In the genomic region with DNA sequence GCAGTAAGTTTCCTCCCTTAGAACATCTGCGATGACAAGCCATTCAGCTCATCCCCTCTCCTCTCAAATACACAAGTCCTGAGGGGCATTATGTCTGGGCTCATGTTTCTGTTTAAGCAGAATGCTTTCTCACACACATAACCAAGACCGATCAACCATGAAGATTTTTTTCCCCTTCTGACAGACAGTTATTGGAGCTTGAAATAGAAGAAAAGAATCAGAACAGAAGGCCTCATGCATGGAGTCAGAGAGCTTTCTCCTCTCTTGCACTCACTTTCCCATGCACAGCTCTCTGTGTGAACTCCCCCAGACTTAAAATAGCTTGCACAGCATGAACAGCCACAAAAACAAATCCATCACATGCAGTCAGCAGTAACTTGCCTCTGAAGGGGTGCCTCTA, we compare ENCODE assay signal across 11 mouse cellular contexts.
DNase-seq lines count a peak whose midpoint lies in the region; ATAC-seq and TF ChIP-seq lines count a peak whose summit lies in the region.
"Had no signal": no experiment of that assay in that cellular context is flagged by ENCODE, and none has a peak within 500 bp of the region (broad histone marks: within the 10 kb centered on the region; RNA-seq: fewer than 3 reads in every experiment).

No protein-coding gene starts in this region.

- no peak for TF ChIP-seq CTCF in kidney, postnatal 0 days (IDR thresholded peaks at IDR 0.05; ENCODE audit: low read depth)
- TF ChIP-seq CTCF in hindbrain, postnatal 0 days (IDR thresholded peaks at IDR 0.05; ENCODE audit: low read depth), result no peak
- TF ChIP-seq CTCF in heart, adult 2 months (IDR thresholded peaks at IDR 0.05), result no peak

- H3K27ac ChIP-seq in kidney, postnatal 0 days, result no peak overlapping the region
- H3K27ac ChIP-seq in forebrain, embryonic 13.5 days, result peak overlapping the region; percentile 31
- peak overlapping the region; percentile 51; the same call in 1 of the 2 replicates for H3K27ac ChIP-seq in hindbrain, postnatal 0 days
- no peak overlapping the region for H3K27ac ChIP-seq in heart, adult 2 months
- H3K27ac ChIP-seq: liver, embryonic 15.5 days; stomach, embryonic 15.5 days had no signal

- H3K27me3 ChIP-seq in kidney, postnatal 0 days (ENCODE audit: insufficient read depth, low read length), result no peaks in the 10 kb centered on the region
- H3K27me3 ChIP-seq in forebrain, embryonic 13.5 days, result no peaks in the 10 kb centered on the region
- H3K27me3 ChIP-seq in hindbrain, postnatal 0 days (ENCODE audit: insufficient read depth, low read length), result no peaks in the 10 kb centered on the region
- H3K27me3 ChIP-seq in heart, adult 2 months (ENCODE audit: control insufficient read depth, insufficient read depth, low read length), result no peaks in the 10 kb centered on the region
- H3K27me3 ChIP-seq: liver, embryonic 15.5 days; stomach, embryonic 15.5 days had no signal

- DNase-seq in kidney, postnatal 0 days (ENCODE audit: low spot score), result peak; percentile 30
- no peak for DNase-seq in kidney, postnatal 10 days
- DNase-seq in hindbrain, postnatal 0 days (ENCODE audit: low spot score), result peak; percentile 25
- peak; percentile 63 for DNase-seq in retina, embryonic 14.5 days (ENCODE audit: low spot score)
- DNase-seq in adrenal gland, postnatal 10 days, result no peak
- no peak for DNase-seq in urinary bladder, postnatal 4 days (ENCODE audit: low spot score in 2 of 2)
- DNase-seq in heart, adult 2 months, result no peak

- no peak for TF ChIP-seq POLR2A in heart, adult 2 months (IDR thresholded peaks at IDR 0.05; ENCODE audit: insufficient read depth, low read depth, low read length)

- no peak overlapping the region for H3K9ac ChIP-seq in kidney, postnatal 0 days (ENCODE audit: low read depth, low read length)
- H3K9ac ChIP-seq in forebrain, embryonic 13.5 days, result no peak overlapping the region
- H3K9ac ChIP-seq in hindbrain, postnatal 0 days (replicated peaks; ENCODE audit: low read length), result no peak overlapping the region
- H3K9ac ChIP-seq in heart, adult 2 months (ENCODE audit: low read depth, low read length), result no peak overlapping the region
- H3K9ac ChIP-seq: liver, embryonic 15.5 days; stomach, embryonic 15.5 days had no signal

- no peak for TF ChIP-seq EP300 in heart, adult 2 months (IDR thresholded peaks at IDR 0.05; ENCODE audit: insufficient read depth, low read depth, low read length)

- intact Hi-C loops in heart, adult 2 months (cut with DNase I), result no loop called here

- no peaks in the 10 kb centered on the region for H3K9me3 ChIP-seq in kidney, postnatal 0 days (replicated peaks; ENCODE audit: low read length)
- no peaks in the 10 kb centered on the region for H3K9me3 ChIP-seq in forebrain, embryonic 13.5 days (replicated peaks)
- H3K9me3 ChIP-seq in hindbrain, postnatal 0 days (ENCODE audit: low read length), result no peaks in the 10 kb centered on the region
- H3K9me3 ChIP-seq: liver, embryonic 15.5 days; stomach, embryonic 15.5 days had no signal

- ATAC-seq in kidney, postnatal 0 days (replicated peaks; ENCODE audit: low FRiP score, low read depth), result no peak
- ATAC-seq in forebrain, embryonic 13.5 days, result peak; percentile 61
- ATAC-seq in hindbrain, postnatal 0 days, result peak; percentile 51; the same call in 1 of the 2 replicates

- no peak overlapping the region for H3K4me3 ChIP-seq in kidney, postnatal 0 days (replicated peaks; ENCODE audit: low read depth, low read length)
- no peak overlapping the region for H3K4me3 ChIP-seq in forebrain, embryonic 13.5 days
- no peak overlapping the region for H3K4me3 ChIP-seq in hindbrain, postnatal 0 days (ENCODE audit: low read length)
- H3K4me3 ChIP-seq in heart, adult 2 months, result no peak overlapping the region
- H3K4me3 ChIP-seq: liver, embryonic 15.5 days; stomach, embryonic 15.5 days had no signal

- H3K4me1 ChIP-seq in kidney, postnatal 0 days (replicated peaks; ENCODE audit: insufficient read depth, low read length), result 0 out of 2 replicates have a peak, but pooled peaks cover 6% of the 10 kb centered on the region
- H3K4me1 ChIP-seq in forebrain, embryonic 13.5 days, result peaks cover 13% of the 10 kb centered on the region
- peaks cover 3% of the 10 kb centered on the region; the same call in 1 of the 2 replicates for H3K4me1 ChIP-seq in hindbrain, postnatal 0 days (ENCODE audit: insufficient read depth, low read length)
- H3K4me1 ChIP-seq in heart, adult 2 months (ENCODE audit: control insufficient read depth, insufficient read depth, low read length), result no peaks in the 10 kb centered on the region
- H3K4me1 ChIP-seq: liver, embryonic 15.5 days; stomach, embryonic 15.5 days had no signal

- 0 out of 2 replicates have a peak, but pooled peaks cover 3% of the 10 kb centered on the region for H3K36me3 ChIP-seq in kidney, postnatal 0 days (ENCODE audit: insufficient read depth, low read length)
- H3K36me3 ChIP-seq in forebrain, embryonic 13.5 days (ENCODE audit: poor library complexity, severe bottlenecking), result peaks cover 4% of the 10 kb centered on the region; the same call in 1 of the 2 replicates
- no peaks in the 10 kb centered on the region for H3K36me3 ChIP-seq in hindbrain, postnatal 0 days (ENCODE audit: insufficient read depth, low read length)
- H3K36me3 ChIP-seq in heart, adult 2 months (ENCODE audit: control insufficient read depth, insufficient read depth, low read length), result no peaks in the 10 kb centered on the region
- H3K36me3 ChIP-seq: liver, embryonic 15.5 days; stomach, embryonic 15.5 days had no signal

- 34% methylated on average over 2 of the region's 2 CpGs for WGBS in kidney, postnatal 0 days
- WGBS in forebrain, embryonic 13.5 days, result 29% methylated on average over 2 of the region's 2 CpGs
- WGBS in hindbrain, postnatal 0 days, result 17% methylated on average over 2 of the region's 2 CpGs
- 67% methylated on average over 2 of the region's 2 CpGs for WGBS in heart, adult 2 months

- H3K4me2 ChIP-seq in kidney, postnatal 0 days (ENCODE audit: low read length), result no peak overlapping the region
- no peak overlapping the region for H3K4me2 ChIP-seq in forebrain, embryonic 13.5 days
- 0 out of 2 replicates have a peak overlapping the region, but pooled peaks have one; percentile 11 for H3K4me2 ChIP-seq in hindbrain, postnatal 0 days (ENCODE audit: low read depth, low read length)
- H3K4me2 ChIP-seq: heart, embryonic 11.5 days; liver, embryonic 15.5 days; stomach, embryonic 15.5 days had no signal

- H3K79me2 ChIP-seq in heart, adult 2 months (replicated peaks; ENCODE audit: control insufficient read depth, insufficient read depth, low read length), result no peaks in the 10 kb centered on the region

Comparison
In these comparisons a context has a peak if more than half of its experiments do, and no peak if none do; other contexts are left out.
1. DNase-seq: peak in kidney, postnatal 0 days (single experiment), hindbrain, postnatal 0 days (single experiment) and retina, embryonic 14.5 days (single experiment); none in kidney, postnatal 10 days (single experiment), adrenal gland, postnatal 10 days (single experiment), urinary bladder, postnatal 4 days (0 of 2) and heart, adult 2 months (0 of 2).
2. H3K27ac ChIP-seq: peak in forebrain, embryonic 13.5 days (single experiment) and hindbrain, postnatal 0 days (single experiment); none in kidney, postnatal 0 days (single experiment) and heart, adult 2 months (single experiment).